Mouse (Mus musculus): ENCODE results near the gene Klhdc8b. TPM values are rescaled to one million over a fixed set of nuclear protein-coding genes. Genes with fewer than 3 reads are reported as not detected.
A peak's percentile ranks its signal among the peaks of the same experiment; 100 is the strongest.

Klhdc8b gene
- polyA plus RNA-seq, 1 experiment from 2014 or later = 94.7 TPM

- whole genome bisulfite sequencing = 90% methylated on average over 17 of the region's 17 CpGs
- no peak for ATAC-seq (ENCODE audit: insufficient number of reproducible peaks, insufficient read depth, low FRiP score, low read depth)
Measured at GRCm38 (mm10) chr9:108488403-108488802, 27.0 kb upstream of the Klhdc8b start.

GRCm38 (mm10) chr9:108486973-108487530 lies 25.7 kb upstream of the Klhdc8b start:
- WGBS = 89% methylated on average over 8 of the region's 8 CpGs
- H3K4me2 ChIP-seq (ENCODE audit: low read length) = no peak overlapping the region
- no peak for ATAC-seq (ENCODE audit: insufficient number of reproducible peaks, insufficient read depth, low FRiP score, low read depth)

More at GRCm38 (mm10) chr9:108488403-108488802, 27.0 kb upstream of the Klhdc8b start:
- Histone ChIP-seq H3K27ac (replicated peaks in 1 of 2; ENCODE audit: control insufficient read depth in 1 of 2, insufficient read depth in 1 of 2, low read depth in 2 of 2, low read length in 2 of 2) (no peak overlapping the region), H3K9ac (ENCODE audit: low read length) (no peak overlapping the region), H3K4me1 (ENCODE audit: control insufficient read depth in 2 of 2, insufficient read depth in 2 of 2, low read length in 2 of 2) (peaks cover 10% of the 10 kb centered on the region in 2 experiments), H3K36me3 (ENCODE audit: control insufficient read depth, insufficient read depth, low read length) (peaks cover 85% of the 10 kb centered on the region), H3K4me3 (ENCODE audit: control insufficient read depth in 1 of 2, insufficient read depth in 1 of 2, low read depth in 1 of 2, low read length in 2 of 2) (no peak overlapping the region), H3K9me3 (ENCODE audit: control insufficient read depth, low read length) (no peaks in the 10 kb centered on the region), H3K27me3 (ENCODE audit: control insufficient read depth, insufficient read depth, low read length) (no peaks in the 10 kb centered on the region), H3K4me2 (ENCODE audit: low read length) (no peak overlapping the region)

GRCm38 (mm10) chr9:108485301-108485875 lies 24.0 kb upstream of the Klhdc8b start:
- H3K4me1 ChIP-seq (ENCODE audit: control insufficient read depth in 2 of 2, insufficient read depth in 2 of 2, low read length in 2 of 2) = peaks cover 17 to 22% of the 10 kb centered on the region in 2 experiments
- H3K9ac ChIP-seq (ENCODE audit: low read length) = no peak overlapping the region
- WGBS = 92% methylated on average over 19 of the region's 19 CpGs
- H3K36me3 ChIP-seq (ENCODE audit: control insufficient read depth, insufficient read depth, low read length) = peaks cover 91% of the 10 kb centered on the region
- no peak overlapping the region for H3K27ac ChIP-seq (replicated peaks in 1 of 2; ENCODE audit: control insufficient read depth in 1 of 2, insufficient read depth in 1 of 2, low read depth in 2 of 2, low read length in 2 of 2)
- no peaks in the 10 kb centered on the region for H3K9me3 ChIP-seq (ENCODE audit: control insufficient read depth, low read length)
- H3K27me3 ChIP-seq (ENCODE audit: control insufficient read depth, insufficient read depth, low read length) = no peaks in the 10 kb centered on the region
- H3K4me2 ChIP-seq (ENCODE audit: low read length) = no peak overlapping the region
- H3K4me3 ChIP-seq (ENCODE audit: control insufficient read depth in 1 of 2, insufficient read depth in 1 of 2, low read depth in 1 of 2, low read length in 2 of 2) = no peak overlapping the region
- no peak for ATAC-seq (ENCODE audit: insufficient number of reproducible peaks, insufficient read depth, low FRiP score, low read depth)

More at GRCm38 (mm10) chr9:108486973-108487530, 25.7 kb upstream of the Klhdc8b start:
- Histone ChIP-seq H3K27ac (replicated peaks in 1 of 2; ENCODE audit: control insufficient read depth in 1 of 2, insufficient read depth in 1 of 2, low read depth in 2 of 2, low read length in 2 of 2) (no peak overlapping the region), H3K36me3 (ENCODE audit: control insufficient read depth, insufficient read depth, low read length) (peaks cover 85% of the 10 kb centered on the region), H3K4me3 (ENCODE audit: control insufficient read depth in 1 of 2, insufficient read depth in 1 of 2, low read depth in 1 of 2, low read length in 2 of 2) (no peak overlapping the region), H3K9me3 (ENCODE audit: control insufficient read depth, low read length) (no peaks in the 10 kb centered on the region), H3K4me1 (ENCODE audit: control insufficient read depth in 2 of 2, insufficient read depth in 2 of 2, low read length in 2 of 2) (peaks cover 6 to 8% of the 10 kb centered on the region in 2 experiments), H3K9ac (ENCODE audit: low read length) (no peak overlapping the region), H3K27me3 (ENCODE audit: control insufficient read depth, insufficient read depth, low read length) (no peaks in the 10 kb centered on the region)

GRCm38 (mm10) chr9:108484021-108484420 lies 22.6 kb upstream of the Klhdc8b start:
- H3K27me3 ChIP-seq (ENCODE audit: control insufficient read depth, insufficient read depth, low read length) = no peaks in the 10 kb centered on the region
- H3K9ac ChIP-seq (ENCODE audit: low read length) = no peak overlapping the region
- H3K4me2 ChIP-seq (ENCODE audit: low read length) = no peak overlapping the region
- H3K9me3 ChIP-seq (ENCODE audit: control insufficient read depth, low read length) = no peaks in the 10 kb centered on the region
- H3K4me3 ChIP-seq (ENCODE audit: control insufficient read depth in 1 of 2, insufficient read depth in 1 of 2, low read depth in 1 of 2, low read length in 2 of 2) = no peak overlapping the region
- 94% methylated on average over 15 of the region's 15 CpGs for WGBS
- ATAC-seq (ENCODE audit: insufficient number of reproducible peaks, insufficient read depth, low FRiP score, low read depth) = no peak
- no peak overlapping the region for H3K27ac ChIP-seq (replicated peaks in 1 of 2; ENCODE audit: control insufficient read depth in 1 of 2, insufficient read depth in 1 of 2, low read depth in 2 of 2, low read length in 2 of 2)
- peaks cover 77% of the 10 kb centered on the region for H3K36me3 ChIP-seq (ENCODE audit: control insufficient read depth, insufficient read depth, low read length)
- peaks cover 25 to 27% of the 10 kb centered on the region in 2 experiments for H3K4me1 ChIP-seq (ENCODE audit: control insufficient read depth in 2 of 2, insufficient read depth in 2 of 2, low read length in 2 of 2)

- Histone ChIP-seq H3K4me2 (ENCODE audit: low read length) (no peak overlapping the region), H3K4me1 (ENCODE audit: control insufficient read depth in 2 of 2, insufficient read depth in 2 of 2, low read length in 2 of 2) (peaks cover 26 to 28% of the 10 kb centered on the region in 2 experiments), H3K9ac (ENCODE audit: low read length) (no peak overlapping the region), H3K36me3 (ENCODE audit: control insufficient read depth, insufficient read depth, low read length) (peaks cover 69% of the 10 kb centered on the region), H3K9me3 (ENCODE audit: control insufficient read depth, low read length) (no peaks in the 10 kb centered on the region), H3K27ac (replicated peaks in 1 of 2; ENCODE audit: control insufficient read depth in 1 of 2, insufficient read depth in 1 of 2, low read depth in 2 of 2, low read length in 2 of 2) (no peak overlapping the region), H3K27me3 (ENCODE audit: control insufficient read depth, insufficient read depth, low read length) (no peaks in the 10 kb centered on the region), H3K4me3 (ENCODE audit: control insufficient read depth in 1 of 2, insufficient read depth in 1 of 2, low read depth in 1 of 2, low read length in 2 of 2) (no peak overlapping the region)
- 94% methylated on average over 18 of the region's 18 CpGs for WGBS
- no peak for ATAC-seq (ENCODE audit: insufficient number of reproducible peaks, insufficient read depth, low FRiP score, low read depth)
Measured at GRCm38 (mm10) chr9:108483051-108483790, 21.8 kb upstream of the Klhdc8b start.

GRCm38 (mm10) chr9:108481520-108482210 lies 20.3 kb upstream of the Klhdc8b start:
- Histone ChIP-seq H3K9ac (ENCODE audit: low read length) (peak overlapping the region; percentile 19; the same call in 1 of the 2 replicates), H3K4me1 (ENCODE audit: control insufficient read depth in 2 of 2, insufficient read depth in 2 of 2, low read length in 2 of 2) (peaks cover 26 to 28% of the 10 kb centered on the region in 2 experiments), H3K27me3 (ENCODE audit: control insufficient read depth, insufficient read depth, low read length) (no peaks in the 10 kb centered on the region), H3K4me2 (ENCODE audit: low read length) (peak overlapping the region; percentile 96), H3K36me3 (ENCODE audit: control insufficient read depth, insufficient read depth, low read length) (peaks cover 54% of the 10 kb centered on the region), H3K9me3 (ENCODE audit: control insufficient read depth, low read length) (no peaks in the 10 kb centered on the region), H3K27ac (replicated peaks in 1 of 2; ENCODE audit: control insufficient read depth in 1 of 2, insufficient read depth in 1 of 2, low read depth in 2 of 2, low read length in 2 of 2) (peak overlapping the region; percentile 46 to 90), H3K4me3 (ENCODE audit: control insufficient read depth in 1 of 2, insufficient read depth in 1 of 2, low read depth in 1 of 2, low read length in 2 of 2) (no peak overlapping the region)
- no peak for ATAC-seq (ENCODE audit: insufficient number of reproducible peaks, insufficient read depth, low FRiP score, low read depth)
- WGBS = 78% methylated on average over 19 of the region's 19 CpGs

- H3K36me3 ChIP-seq (ENCODE audit: control insufficient read depth, insufficient read depth, low read length) = peaks cover 47% of the 10 kb centered on the region
- peak overlapping the region; percentile 92 for H3K9ac ChIP-seq (ENCODE audit: low read length)
- no peak for ATAC-seq (ENCODE audit: insufficient number of reproducible peaks, insufficient read depth, low FRiP score, low read depth)
- H3K4me1 ChIP-seq (ENCODE audit: control insufficient read depth in 2 of 2, insufficient read depth in 2 of 2, low read length in 2 of 2) = peaks cover 26 to 28% of the 10 kb centered on the region in 2 experiments
- 81% methylated on average over 28 of the region's 28 CpGs for WGBS
- H3K9me3 ChIP-seq (ENCODE audit: control insufficient read depth, low read length) = no peaks in the 10 kb centered on the region
- H3K4me2 ChIP-seq (ENCODE audit: low read length) = peak overlapping the region; percentile 96
- H3K27ac ChIP-seq (replicated peaks in 1 of 2; ENCODE audit: control insufficient read depth in 1 of 2, insufficient read depth in 1 of 2, low read depth in 2 of 2, low read length in 2 of 2) = peak overlapping the region; percentile 46 to 90
- peak overlapping the region; percentile 59 to 83; a peak in 2 of 4 replicates for H3K4me3 ChIP-seq (ENCODE audit: control insufficient read depth in 1 of 2, insufficient read depth in 1 of 2, low read depth in 1 of 2, low read length in 2 of 2)
- no peaks in the 10 kb centered on the region for H3K27me3 ChIP-seq (ENCODE audit: control insufficient read depth, insufficient read depth, low read length)
Measured at GRCm38 (mm10) chr9:108480813-108481519, 19.6 kb upstream of the Klhdc8b start.

Data from heart, embryonic 14.5 days (tissue).